Mouse (Mus musculus) forebrain, postnatal 0 days (tissue): Measurements from ENCODE around the gene Cnot11. TPM values are rescaled to one million over a fixed set of nuclear protein-coding genes. Genes with fewer than 3 reads are reported as not detected.

Experiments
- ATAC-seq: fragments of 200-750 bp; cut with Nextera tagmentation; 2 replicates; pipeline ENCODE4 v1.8.0; 2017; ENCODE audit warnings: mild to moderate bottlenecking, moderate library complexity
- DNase-seq: peaks from one replicate; pipeline ENCODE4 v3.0.0-alpha.2; 2015
- H3K27ac ChIP-seq: fragments of 300-500 bp; sonication (generic); 2 replicates; pipeline ENCODE4 v1.5.1; 2014; ENCODE audit warnings: low read depth, mild to moderate bottlenecking, antibody characterized with exemption, low read length, moderate library complexity, mixed read lengths
- H3K27me3 ChIP-seq: fragments of 300-500 bp; sonication (generic); 2 replicates; pipeline ENCODE4 v1.6.1; 2014; ENCODE audit warnings: mild to moderate bottlenecking, low read length, mixed read lengths; ENCODE audit not compliant: insufficient read depth
- H3K36me3 ChIP-seq: fragments of 300-500 bp; sonication (generic); 2 replicates; pipeline ENCODE4 v1.6.1; 2014; ENCODE audit warnings: mild to moderate bottlenecking, moderate library complexity; ENCODE audit not compliant: insufficient read depth
- H3K4me1 ChIP-seq: fragments of 300-500 bp; sonication (generic); 2 replicates; pipeline ENCODE4 v1.6.1; 2014; ENCODE audit warnings: antibody characterized with exemption; ENCODE audit not compliant: insufficient read depth
- H3K4me2 ChIP-seq: fragments of 300-500 bp; sonication (generic); 2 replicates; pipeline ENCODE4 v1.6.1; 2014; ENCODE audit warnings: low read depth, mild to moderate bottlenecking, moderate library complexity
- H3K4me3 ChIP-seq: fragments of 300-500 bp; sonication (generic); 2 replicates; pipeline ENCODE4 v1.5.1; 2014; ENCODE audit warnings: low read depth, low read length, mixed read lengths
- H3K9ac ChIP-seq: fragments of 300-500 bp; sonication (generic); 2 replicates; pipeline ENCODE4 v1.6.1; 2014; ENCODE audit warnings: mild to moderate bottlenecking
- H3K9me3 ChIP-seq: fragments of 300-500 bp; sonication (generic); 2 replicates; pipeline ENCODE4 v1.6.1; 2016; ENCODE audit warnings: low read length
- CTCF ChIP-seq: sonication (generic); IDR thresholded peaks from 2 replicates; pipeline ENCODE4 v1.5.1; 2016; ENCODE audit warnings: antibody characterized with exemption, control low read depth, low read depth
- WGBS: fragments of 180-500 bp; shearing (Covaris S2); extraction: QIAGEN DNeasy Blood & Tissue Kit; methylation state at CpG from one replicate; pipeline ENCODE4 v1.1.7; 2014; 5-methylcytosine and 5-hydroxymethylcytosine counted together
- polyA plus RNA-seq: library from polyadenylated mRNA; unstranded; fragments of >200 nt; fragmentation: Nextera tagmentation; extraction: Ambion mirVana; gene quantifications from 2 replicates; pipeline ENCODE4 v1.2.1, GENCODE M21; 2015
- total RNA-seq: library from RNA; depleted of rRNA; stranded (reverse); fragments of >200 nt; gene quantifications from 2 replicates; pipeline ENCODE4 v1.2.3, GENCODE M21; 2014

Cnot11 gene
- total and polyA plus RNA-seq, 2 experiments from 2014 or later = 11.1 to 38.8 TPM

DNA sequence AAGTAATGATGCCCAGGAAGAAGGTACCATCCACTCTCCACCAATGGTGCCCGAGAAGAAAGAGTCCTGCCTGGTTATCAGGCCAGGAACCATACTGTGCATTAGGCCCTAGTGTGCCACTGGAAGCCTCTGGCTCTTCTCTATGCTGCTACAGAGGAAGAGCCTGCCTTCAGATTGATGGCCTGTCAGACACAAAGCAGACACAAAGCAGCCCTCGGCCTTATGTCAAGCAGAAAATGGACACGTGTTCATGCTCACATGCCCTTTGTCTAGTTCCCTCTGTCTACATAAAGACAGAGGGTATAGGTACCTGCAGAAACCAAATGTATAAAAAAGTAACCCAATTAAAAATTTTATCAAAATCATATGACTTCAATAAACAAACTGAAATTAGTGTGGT, 29.8 kb downstream of the Cnot11 start:
- H3K27me3 ChIP-seq = no peaks in the 10 kb centered on the region
- no peak for DNase-seq
- H3K4me2 ChIP-seq = no peak overlapping the region
- peaks cover 17% of the 10 kb centered on the region for H3K36me3 ChIP-seq
- H3K4me1 ChIP-seq = no peaks in the 10 kb centered on the region
- 72% methylated on average over 3 of the region's 3 CpGs for WGBS
- H3K9ac ChIP-seq = no peak overlapping the region
- no peak for ATAC-seq
- no peak overlapping the region for H3K4me3 ChIP-seq
- no peak for TF ChIP-seq CTCF
- no peaks in the 10 kb centered on the region for H3K9me3 ChIP-seq
- H3K27ac ChIP-seq = no peak overlapping the region

GRCm38 (mm10) chr1:39568079-39568478, 33.3 kb downstream of the Cnot11 start:
- no peak overlapping the region for H3K4me3 ChIP-seq
- no peaks in the 10 kb centered on the region for H3K4me1 ChIP-seq
- DNase-seq (peak; percentile 13), ATAC-seq (no peak; the same call in 1 of the 2 replicates)
- 0 out of 2 replicates have a peak, but pooled peaks cover 5% of the 10 kb centered on the region for H3K36me3 ChIP-seq
- H3K9me3 ChIP-seq = no peaks in the 10 kb centered on the region
- no peak overlapping the region for H3K4me2 ChIP-seq
- TF ChIP-seq CTCF = no peak
- H3K9ac ChIP-seq = no peak overlapping the region
- no peak overlapping the region for H3K27ac ChIP-seq
- no peaks in the 10 kb centered on the region for H3K27me3 ChIP-seq

DNA sequence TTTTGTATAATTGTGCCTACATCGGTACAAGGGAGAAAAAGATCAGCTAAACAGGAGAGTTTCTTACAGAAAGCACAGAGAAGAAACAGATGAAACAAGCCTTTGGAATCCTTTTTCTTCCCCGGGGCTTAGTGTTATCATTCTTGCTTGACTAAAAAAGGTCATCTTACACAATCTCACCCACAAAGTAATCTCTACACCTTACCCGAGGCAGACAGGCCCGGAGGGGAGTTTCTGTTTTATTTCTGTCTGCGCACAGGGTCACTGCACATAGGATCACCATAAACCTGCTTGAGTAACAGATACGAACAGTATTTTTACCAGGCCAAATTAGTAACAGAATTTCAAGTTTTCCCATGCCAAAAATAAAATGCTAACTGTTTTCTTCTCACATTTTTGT, 36.9 kb downstream of the Cnot11 start:
- H3K4me3 ChIP-seq = no peak overlapping the region
- ATAC-seq = no peak
- no peaks in the 10 kb centered on the region for H3K9me3 ChIP-seq
- H3K36me3 ChIP-seq = no peaks in the 10 kb centered on the region
- no peaks in the 10 kb centered on the region for H3K27me3 ChIP-seq
- H3K4me1 ChIP-seq = peaks cover 9% of the 10 kb centered on the region
- DNase-seq = no peak
- WGBS = 78% methylated on average over 6 of the region's 6 CpGs
- H3K27ac ChIP-seq = no peak overlapping the region
- H3K4me2 ChIP-seq = no peak overlapping the region
- no peak for TF ChIP-seq CTCF
- H3K9ac ChIP-seq = no peak overlapping the region

GRCm38 (mm10) chr1:39573890-39574289, 39.1 kb downstream of the Cnot11 start:
- Histone ChIP-seq H3K27me3 (no peaks in the 10 kb centered on the region), H3K9me3 (no peaks in the 10 kb centered on the region), H3K27ac (no peak overlapping the region), H3K4me2 (no peak overlapping the region), H3K4me1 (peaks cover 9% of the 10 kb centered on the region), H3K36me3 (no peaks in the 10 kb centered on the region), H3K9ac (no peak overlapping the region), H3K4me3 (no peak overlapping the region)
- 94% methylated on average over 7 of the region's 7 CpGs for WGBS
- ATAC-seq (no peak), DNase-seq (no peak)
- no peak for TF ChIP-seq CTCF

DNA sequence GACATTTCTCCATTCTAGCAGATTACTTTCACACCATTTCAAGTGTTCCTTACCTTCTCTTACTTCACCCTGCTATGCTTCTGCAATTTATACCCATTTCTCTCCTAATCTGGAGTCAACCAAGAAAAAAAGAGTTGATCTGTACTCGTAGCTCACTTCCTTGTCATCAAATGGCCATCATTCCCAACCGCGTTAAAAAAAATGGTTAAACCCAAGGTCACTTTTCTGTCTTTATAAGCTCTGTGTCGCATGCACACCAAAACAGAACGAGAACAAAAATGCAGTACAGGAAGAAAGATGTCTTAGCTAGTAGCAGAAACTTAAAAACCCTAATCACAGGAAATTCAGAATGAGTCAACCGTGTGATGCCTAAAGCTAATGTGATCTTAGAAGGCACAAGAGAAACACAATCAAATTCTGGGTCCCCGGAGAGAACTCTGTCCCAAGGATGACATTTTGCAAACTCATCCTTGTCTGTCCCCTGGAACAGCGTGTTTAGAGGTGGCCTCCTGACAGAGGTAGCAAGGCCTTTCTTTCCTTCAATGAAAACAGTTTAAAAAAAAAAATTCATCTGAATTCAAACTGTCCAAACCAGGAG, 41.1 kb downstream of the Cnot11 start:
- 0 out of 2 replicates have a peak overlapping the region, but pooled peaks have one; percentile 99 for H3K27ac ChIP-seq
- TF ChIP-seq CTCF = no peak
- no peaks in the 10 kb centered on the region for H3K36me3 ChIP-seq
- H3K4me2 ChIP-seq = peak overlapping the region; percentile 78
- ATAC-seq (no peak), DNase-seq (peak; percentile 2)
- H3K27me3 ChIP-seq = no peaks in the 10 kb centered on the region
- H3K4me3 ChIP-seq = peak overlapping the region; percentile 88
- WGBS = 19% methylated on average over 8 of the region's 8 CpGs
- H3K9ac ChIP-seq = peak overlapping the region; percentile 89
- H3K4me1 ChIP-seq = peaks cover 9% of the 10 kb centered on the region
- no peaks in the 10 kb centered on the region for H3K9me3 ChIP-seq

GRCm38 (mm10) chr1:39576431-39577243, 41.8 kb downstream of the Cnot11 start:
- H3K9me3 ChIP-seq = no peaks in the 10 kb centered on the region
- peaks cover 9% of the 10 kb centered on the region for H3K4me1 ChIP-seq
- TF ChIP-seq CTCF = peak; percentile 22
- H3K9ac ChIP-seq = peak overlapping the region; percentile 89
- no peaks in the 10 kb centered on the region for H3K27me3 ChIP-seq
- DNase-seq (peak; percentile 77), ATAC-seq (peak; percentile 86)
- under 1% methylated on average over 85 of the region's 88 CpGs for WGBS
- peak overlapping the region; percentile 88 for H3K4me3 ChIP-seq
- peak overlapping the region; percentile 78 for H3K4me2 ChIP-seq
- no peaks in the 10 kb centered on the region for H3K36me3 ChIP-seq
- H3K27ac ChIP-seq = peak overlapping the region; percentile 99

DNA sequence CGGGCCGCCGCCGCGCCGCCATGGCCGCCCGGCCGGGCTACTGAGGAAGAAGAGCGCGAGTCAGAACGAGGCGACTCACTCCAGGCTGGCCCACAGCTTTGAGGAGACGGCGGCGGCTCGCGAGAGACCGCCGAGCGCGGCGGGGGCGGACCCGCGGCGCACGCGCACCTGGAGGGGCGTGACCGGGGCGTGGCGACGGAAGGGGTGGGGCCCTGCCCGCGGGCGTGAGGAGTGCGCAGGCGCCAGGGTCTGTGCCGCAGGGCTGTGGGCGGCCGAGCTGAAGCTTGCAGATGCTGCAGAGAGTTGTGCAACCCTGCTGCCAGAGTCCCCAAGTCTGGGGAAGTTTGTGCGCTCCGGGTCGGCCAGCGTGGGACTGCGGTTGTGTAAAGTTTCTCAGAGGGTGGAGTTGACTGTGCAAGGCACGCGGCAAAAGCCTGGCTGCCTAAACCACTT, 42.5 kb downstream of the Cnot11 start, which contains the start of gene Rnf149:
Gene Rnf149 (minus strand): TSS at position 153 of the 453 bp plus-strand sequence.
- Histone ChIP-seq H3K9ac (peak within 1 kb of the TSS; percentile 89), H3K4me3 (peak within 1 kb of the TSS; percentile 88), H3K36me3 (no peaks in the 10 kb centered on the region), H3K4me1 (peaks cover 9% of the 10 kb centered on the region), H3K4me2 (peak within 1 kb of the TSS; percentile 78), H3K27ac (peak within 1 kb of the TSS; percentile 99), H3K9me3 (no peaks in the 10 kb centered on the region), H3K27me3 (no peaks in the 10 kb centered on the region)
- ATAC-seq (peak; percentile 97), DNase-seq (peak; percentile 96)
- 2% methylated on average over 42 of the region's 49 CpGs for WGBS
- no peak for TF ChIP-seq CTCF
